Mouse (Mus musculus) WW6 (cell line): ENCODE data around the gene Susd1.

Experiments
- DNase-seq: peaks from one replicate; pipeline ENCODE4 v3.0.0-alpha.2; 2013; ENCODE audit warnings: low read depth, low spot score

Gene Susd1

DNA sequence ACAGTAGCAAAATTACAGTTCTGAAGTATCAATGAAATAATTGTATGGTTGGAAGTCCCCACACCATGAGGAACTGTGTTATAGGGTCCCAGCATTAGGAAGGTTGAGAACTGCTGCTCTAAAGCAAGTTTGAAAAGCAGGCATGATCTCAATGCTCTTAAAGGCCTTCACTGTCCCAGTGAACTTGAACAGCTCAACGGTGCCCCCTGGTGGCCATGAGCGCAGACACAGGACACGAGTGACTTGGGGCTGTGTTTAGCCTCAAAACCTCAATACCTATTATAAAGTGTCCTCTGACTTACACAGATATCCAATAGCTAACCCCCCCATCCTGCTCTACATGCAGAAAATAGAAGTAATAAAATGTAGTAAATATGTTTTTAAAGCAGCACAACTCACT is 97.7 kb downstream of the Susd1 start:
- DNase-seq = peak; percentile 33

DNA sequence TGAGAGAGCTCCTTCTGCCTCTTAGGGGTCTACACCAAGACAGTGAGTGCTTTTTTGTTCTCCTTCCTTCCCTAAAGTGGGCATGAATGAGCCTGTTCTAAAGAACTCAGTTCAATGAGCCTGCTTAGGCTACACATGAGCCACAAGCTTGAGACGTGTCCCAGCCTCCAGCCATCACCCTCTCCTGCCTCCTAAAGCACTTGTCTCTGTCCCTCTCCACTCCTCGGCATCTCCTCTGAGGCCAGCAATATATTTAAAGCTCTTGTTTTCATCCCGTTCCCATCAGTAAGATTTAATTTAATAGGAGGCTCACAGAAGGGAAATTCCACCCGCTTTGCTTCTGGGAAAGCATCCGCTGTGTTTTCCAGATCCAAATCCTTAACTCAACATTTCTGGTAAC is 98.4 kb downstream of the Susd1 start:
- no peak for DNase-seq

DNA sequence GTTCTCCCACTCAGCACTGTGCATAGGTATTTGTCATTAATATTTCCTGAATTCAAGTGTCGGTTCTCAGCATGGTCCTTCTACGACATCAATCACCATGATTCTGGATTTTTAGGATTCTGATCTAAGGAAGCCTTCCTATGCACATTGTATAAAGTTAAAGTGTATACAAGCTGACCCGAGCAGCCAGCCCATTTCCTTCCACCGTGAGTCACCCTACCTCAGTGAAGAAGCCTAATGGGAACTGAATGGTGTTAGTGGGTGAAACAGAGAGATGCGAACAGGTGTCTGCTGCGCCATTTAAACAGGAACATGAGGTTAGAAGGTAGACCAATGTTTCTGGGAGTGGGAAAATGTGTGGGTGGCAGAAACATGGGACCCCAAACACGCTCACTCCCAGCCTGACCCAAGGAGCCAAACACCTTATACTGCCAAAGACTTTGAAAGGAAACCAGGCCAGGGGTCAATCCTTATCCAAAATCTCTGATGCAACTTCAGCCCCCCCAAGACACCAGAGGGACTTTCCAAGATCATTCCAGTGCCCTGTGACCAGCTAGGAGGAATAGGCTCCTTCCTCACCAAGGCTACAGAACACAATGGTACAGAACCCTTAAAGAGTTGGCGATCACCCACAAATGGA is 99.4 kb downstream of the Susd1 start:
- no peak for DNase-seq

DNA sequence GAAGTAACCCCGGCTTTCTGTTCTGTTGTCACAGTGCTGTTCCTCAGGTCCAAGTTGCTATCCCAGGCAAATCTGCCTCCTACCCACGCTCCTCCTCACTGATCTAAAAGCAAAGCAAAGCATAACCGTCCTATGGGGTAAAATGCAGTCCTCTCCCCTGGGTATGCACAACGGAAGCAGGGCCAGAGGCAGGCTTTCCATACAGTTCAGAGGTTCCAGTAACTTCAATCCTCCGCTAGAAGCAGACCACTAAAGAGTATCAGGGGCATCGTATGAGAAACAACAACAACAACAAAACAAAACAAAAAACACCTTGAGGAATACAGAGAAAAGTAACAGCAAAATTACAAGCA is 100.9 kb downstream of the Susd1 start:
- DNase-seq = no peak

- DNase-seq = no peak
Measured at GRCm38 (mm10) chr4:59336846-59337532, 101.4 kb downstream of the Susd1 start.

DNA sequence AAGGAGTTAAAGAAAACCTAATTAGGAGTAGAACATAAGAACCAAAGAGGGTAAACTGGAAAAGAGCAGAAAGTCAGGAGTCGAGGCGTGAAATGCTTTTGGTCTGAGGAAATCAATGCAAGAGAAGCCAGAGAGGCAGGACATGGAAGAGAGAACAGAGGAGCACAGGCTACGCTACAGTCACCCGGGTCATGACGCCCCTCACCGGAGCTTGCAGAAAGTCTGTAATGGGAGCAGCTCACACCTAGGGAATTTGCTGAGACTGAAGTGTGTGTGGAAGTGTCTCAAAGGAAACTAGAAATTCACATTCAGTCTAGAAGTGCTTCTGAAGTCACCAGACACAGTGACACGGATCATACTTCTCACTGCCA is 102.0 kb downstream of the Susd1 start:
- DNase-seq = no peak

DNA sequence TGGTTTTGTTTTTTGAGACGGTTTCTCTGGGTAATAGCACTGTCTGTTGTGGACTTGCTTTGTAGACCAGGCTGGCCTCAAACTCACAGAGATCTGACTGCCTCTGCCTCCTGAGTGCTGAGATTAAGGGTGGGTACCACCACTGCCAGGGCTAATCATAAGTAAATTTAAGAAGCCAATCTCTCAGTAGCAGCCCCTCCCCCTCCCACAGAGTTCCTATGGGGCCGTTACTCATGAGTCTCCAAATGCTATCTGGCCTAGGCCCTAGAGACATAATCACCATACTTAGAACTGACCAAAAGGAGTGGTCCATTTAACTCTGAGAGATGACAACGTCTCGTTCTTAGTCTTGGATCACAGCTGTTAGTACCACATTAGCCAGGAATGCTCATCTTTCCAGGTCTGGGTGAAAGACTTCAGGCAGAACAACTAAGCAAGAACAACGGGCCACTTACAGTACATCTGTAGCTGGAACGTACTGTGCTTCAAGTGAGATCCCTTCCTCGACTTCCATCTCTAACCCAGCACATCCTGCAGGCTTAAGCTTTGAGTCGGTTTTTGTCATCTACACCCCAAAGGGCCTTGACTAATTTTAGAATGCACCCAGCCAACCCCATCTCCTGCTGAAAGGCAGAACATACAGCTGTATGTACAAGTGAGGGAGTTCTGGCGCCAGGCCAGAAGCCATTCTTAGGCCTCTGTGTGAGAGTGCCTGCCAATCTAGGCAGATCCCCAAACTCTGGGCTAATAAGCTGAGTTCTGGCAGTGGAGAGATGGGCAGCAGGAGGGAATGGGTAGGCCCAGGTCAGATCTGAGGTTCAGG is 102.6 kb downstream of the Susd1 start:
- DNase-seq = no peak

- no peak for DNase-seq
Measured at GRCm38 (mm10) chr4:59335101-59335500, 103.3 kb downstream of the Susd1 start.

- no peak for DNase-seq
Measured at GRCm38 (mm10) chr4:59334236-59334635, 104.2 kb downstream of the Susd1 start.

DNA sequence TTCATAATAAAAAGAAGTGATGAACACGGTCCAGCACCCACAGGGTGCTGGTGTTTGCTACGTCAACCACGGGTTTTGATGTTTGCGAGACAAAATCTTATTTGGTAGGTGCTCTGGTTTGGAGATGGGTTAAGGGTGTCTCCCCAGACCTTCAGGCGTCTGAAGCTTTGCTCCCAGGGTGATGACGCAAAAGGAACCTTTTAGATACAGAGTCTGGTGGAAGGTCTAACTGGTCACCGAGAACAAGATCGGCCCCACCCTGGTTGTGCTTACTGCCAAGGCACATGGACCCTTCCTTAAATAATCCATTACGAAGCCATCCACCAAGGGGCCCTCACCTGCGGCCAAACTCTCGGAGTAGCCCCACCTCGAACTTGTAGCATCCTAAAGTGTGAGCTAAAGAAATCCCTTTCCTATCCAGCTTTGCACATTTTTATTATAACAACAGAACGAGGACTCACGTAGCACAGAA is 105.0 kb downstream of the Susd1 start:
- no peak for DNase-seq

DNA sequence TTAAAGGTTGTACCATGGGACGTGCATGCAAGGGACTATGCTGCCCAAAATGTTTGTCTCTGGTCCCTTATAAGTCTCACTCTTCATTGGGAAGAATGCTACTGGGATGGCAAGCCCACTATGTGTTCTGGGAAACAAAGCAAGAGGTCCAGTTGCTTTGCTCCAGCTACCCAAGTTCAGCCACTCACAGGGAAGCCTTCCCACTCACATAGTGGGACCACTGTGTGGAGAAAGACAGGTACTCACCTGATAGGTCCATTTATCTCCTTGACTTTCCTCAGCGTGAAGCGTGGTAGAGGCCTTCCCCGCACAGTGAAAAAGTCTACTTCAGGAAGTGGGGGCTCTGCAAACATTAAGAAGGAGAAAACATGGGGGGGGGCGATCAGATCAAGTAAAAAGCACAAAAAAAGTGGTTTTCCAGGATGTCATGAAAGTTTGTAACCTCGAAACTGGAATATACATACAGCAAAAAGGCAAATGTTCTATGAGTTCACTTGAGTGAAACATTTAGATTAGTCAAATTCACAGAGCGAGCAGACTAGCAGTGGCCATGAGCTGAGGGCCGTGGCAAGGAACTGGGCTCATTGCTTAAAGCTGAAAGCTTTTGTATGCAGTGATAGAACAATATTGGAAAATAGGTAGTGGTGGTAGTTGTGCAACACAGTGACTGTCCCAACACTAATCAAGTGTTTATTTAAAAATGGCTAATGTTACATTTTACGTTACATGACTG is 105.6 kb downstream of the Susd1 start:
- no peak for DNase-seq

DNA sequence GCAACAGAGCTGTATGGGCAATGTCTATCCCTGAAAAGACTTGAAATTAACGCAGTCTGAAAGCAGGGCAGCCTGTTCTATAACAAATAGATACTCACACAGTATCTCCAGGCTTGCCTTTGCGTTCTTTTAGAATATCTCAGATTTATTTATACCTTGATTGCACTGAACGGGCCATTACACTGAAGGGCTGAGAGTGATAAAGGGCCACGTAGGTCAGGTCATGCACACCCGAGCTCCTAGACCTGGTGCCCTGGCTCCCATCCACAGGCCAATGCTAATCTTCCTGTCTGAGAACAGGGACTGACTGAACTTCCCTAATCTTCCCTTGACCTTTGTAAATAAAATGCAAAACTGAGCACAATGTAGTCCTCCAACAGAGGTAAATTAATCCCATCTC is 106.3 kb downstream of the Susd1 start:
- DNase-seq = no peak

GRCm38 (mm10) chr4:59331633-59332032 is 106.8 kb downstream of the Susd1 start:
- no peak for DNase-seq

DNA sequence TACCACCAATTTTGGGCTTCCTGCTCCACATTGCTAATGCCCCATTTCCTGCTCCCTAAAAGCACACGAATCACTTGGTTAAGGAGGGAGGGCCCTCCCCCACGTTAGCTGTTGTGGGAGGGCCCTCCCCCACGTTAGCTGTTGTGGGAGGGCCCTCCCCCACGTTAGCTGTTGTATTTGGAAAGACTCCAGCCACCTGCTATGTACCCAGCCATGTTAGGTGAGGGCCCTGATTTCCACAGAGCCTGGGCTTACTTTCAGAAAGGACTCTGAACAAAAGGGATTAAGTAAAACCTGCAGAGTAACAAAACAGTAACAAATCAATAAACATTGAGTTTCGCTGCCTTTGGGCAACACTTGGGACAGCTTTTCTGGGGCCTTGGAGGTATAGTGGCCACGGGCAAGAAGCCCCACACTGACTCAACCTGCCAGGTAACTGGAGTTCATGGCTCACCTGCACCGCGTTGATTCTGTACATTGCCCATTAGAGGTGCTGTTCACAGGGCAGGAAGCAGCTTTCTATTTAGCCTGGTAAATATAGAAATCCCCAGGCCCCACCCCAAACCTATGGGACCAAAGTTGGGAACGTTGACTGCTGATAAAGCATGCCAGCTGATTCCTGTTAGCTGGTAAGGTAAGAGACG is 107.3 kb downstream of the Susd1 start:
- no peak for DNase-seq

GRCm38 (mm10) chr4:59329461-59330304 is 108.8 kb downstream of the Susd1 start:
- DNase-seq = no peak

GRCm38 (mm10) chr4:59328821-59329220 is 109.6 kb downstream of the Susd1 start:
- no peak for DNase-seq

- DNase-seq = no peak
Measured at GRCm38 (mm10) chr4:59327986-59328385, 110.4 kb downstream of the Susd1 start.

DNA sequence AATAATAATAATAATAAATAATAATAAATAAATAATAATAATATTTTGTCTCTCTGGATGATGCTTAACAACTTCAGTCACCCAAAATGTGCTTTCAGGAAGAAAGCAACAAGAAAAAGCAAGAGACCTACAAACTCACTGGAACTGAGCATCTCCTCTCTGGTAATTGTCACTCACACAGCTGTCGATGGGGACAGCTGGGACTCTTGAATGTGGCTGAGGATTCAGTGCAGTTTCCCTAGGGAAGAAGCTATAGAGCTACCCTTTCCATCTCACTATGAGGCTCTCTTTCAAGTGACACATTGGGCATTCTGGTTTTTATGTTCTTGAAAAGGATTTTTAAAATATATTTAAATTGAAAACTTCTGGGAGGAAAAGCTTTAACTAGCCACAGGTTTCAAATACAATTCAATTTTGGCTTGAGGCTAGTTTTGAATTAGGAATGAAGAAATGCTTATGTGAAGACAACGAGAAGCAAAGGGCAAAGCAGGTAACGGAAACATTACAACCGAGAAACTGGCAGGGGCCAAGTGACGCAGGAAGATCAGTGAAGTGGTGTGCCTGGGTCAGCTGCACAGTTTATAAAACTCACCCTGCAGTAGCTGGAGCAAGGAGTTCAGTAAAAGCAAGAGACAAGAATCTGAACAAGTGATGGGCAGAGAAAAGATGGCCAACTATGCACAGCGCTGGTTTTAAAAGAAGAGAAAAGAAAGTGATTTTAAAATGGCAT is 112.2 kb downstream of the Susd1 start:
- no peak for DNase-seq

- DNase-seq = no peak
Measured at GRCm38 (mm10) chr4:59324317-59324716, 114.1 kb downstream of the Susd1 start.

DNA sequence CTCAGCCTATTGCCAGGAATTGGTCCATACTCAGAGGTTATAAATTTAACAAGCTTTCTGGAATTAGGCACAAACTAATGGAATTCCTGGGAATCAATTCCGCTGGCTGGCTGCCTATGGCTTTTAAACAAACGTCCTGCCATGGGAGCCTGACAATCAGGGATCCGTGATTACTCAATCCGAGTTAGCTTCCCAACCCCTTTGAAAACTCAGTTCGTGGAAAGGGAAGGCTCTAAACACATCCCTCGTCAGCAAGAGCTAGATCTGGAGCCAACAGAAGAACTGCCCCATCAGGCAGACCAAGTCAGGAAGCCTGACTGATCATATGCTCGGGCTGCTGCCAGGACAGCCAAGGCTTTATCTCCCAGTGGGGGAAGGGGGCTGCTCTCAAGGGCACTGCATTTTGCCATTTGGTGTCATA is 115.2 kb downstream of the Susd1 start:
- no peak for DNase-seq
